Mouse (Mus musculus) heart, embryonic 13.5 days (tissue): ENCODE data around the gene Ccdc169. TPM values are rescaled to one million over a fixed set of nuclear protein-coding genes. Genes with fewer than 3 reads are reported as not detected.
A peak's percentile ranks its signal among the peaks of the same experiment; 100 is the strongest.

ENCODE experiments used
- ATAC-seq: fragments of 200-750 bp; cut with Nextera tagmentation; 2 replicates; pipeline ENCODE4 v1.8.0; 2017; ENCODE audit warnings: moderate TSS enrichment; ENCODE audit not compliant: insufficient number of reproducible peaks, low FRiP score, low TSS enrichment; ENCODE audit errors: extremely low read depth
- H3K27ac ChIP-seq: fragments of 300-500 bp; sonication (generic); replicated peaks from 2 replicates; pipeline ENCODE4 v1.5.1; 2015; ENCODE audit warnings: moderate library complexity, mild to moderate bottlenecking, inconsistent platforms
- H3K27me3 ChIP-seq: fragments of 300-500 bp; sonication (generic); replicated peaks from 2 replicates; pipeline ENCODE4 v1.6.1; 2015; ENCODE audit warnings: mild to moderate bottlenecking, inconsistent platforms
- H3K36me3 ChIP-seq: fragments of 300-500 bp; sonication (generic); 2 replicates; pipeline ENCODE4 v1.6.1; 2015; ENCODE audit warnings: mild to moderate bottlenecking, inconsistent platforms
- H3K4me1 ChIP-seq: fragments of 300-500 bp; sonication (generic); 2 replicates; pipeline ENCODE4 v1.6.1; 2015; ENCODE audit warnings: inconsistent platforms
- H3K4me2 ChIP-seq: fragments of 300-500 bp; sonication (generic); 2 replicates; pipeline ENCODE4 v1.6.1; 2015; ENCODE audit warnings: inconsistent platforms, mild to moderate bottlenecking, moderate library complexity
- H3K4me3 ChIP-seq: fragments of 300-500 bp; sonication (generic); 2 replicates; pipeline ENCODE4 v1.5.1; 2015; ENCODE audit warnings: moderate library complexity, mild to moderate bottlenecking, inconsistent platforms
- H3K9ac ChIP-seq: fragments of 300-500 bp; sonication (generic); 2 replicates; pipeline ENCODE4 v1.6.1; 2015; ENCODE audit warnings: inconsistent platforms, mild to moderate bottlenecking, moderate library complexity
- H3K9me3 ChIP-seq: fragments of 300-500 bp; sonication (generic); 2 replicates; pipeline ENCODE4 v1.6.1; 2016; ENCODE audit warnings: inconsistent platforms
- WGBS: fragments of 180-500 bp; shearing (Covaris S2); methylation state at CpG from one replicate; pipeline ENCODE4 v1.1.7; 2015; ENCODE audit warnings: mixed read lengths; 5-methylcytosine and 5-hydroxymethylcytosine counted together
- polyA plus RNA-seq: library from polyadenylated mRNA; unstranded; fragments of >200 nt; fragmentation: Nextera tagmentation; extraction: Ambion mirVana; gene quantifications from 2 replicates; pipeline ENCODE4 v1.2.1, GENCODE M21; 2015

The Ccdc169 gene
- 0.07 TPM in 1 of 2 replicates, not detected in the other for polyA plus RNA-seq

DNA sequence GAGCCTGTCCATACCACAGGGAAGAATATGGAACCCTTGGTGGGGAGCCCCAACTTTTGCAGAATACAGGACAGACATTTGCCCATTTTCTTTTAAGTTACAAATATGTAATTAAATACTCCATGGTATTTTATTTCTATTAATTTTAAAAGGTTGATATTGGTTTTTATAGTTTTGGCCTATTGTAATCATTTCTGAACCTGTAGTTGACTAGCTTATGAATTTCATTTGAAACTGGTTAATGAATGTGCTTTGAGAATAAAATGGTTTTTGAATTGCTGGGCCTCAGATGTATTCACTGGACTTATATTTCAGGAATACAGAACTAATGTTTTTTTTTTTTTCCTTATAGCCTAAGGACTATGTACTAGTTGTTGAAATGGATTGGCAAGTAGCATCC is at the start of gene Ccdc169:
Gene Ccdc169 (plus strand): TSS at position 301 of the 400 bp plus-strand sequence.
- no peaks in the 10 kb centered on the region for H3K9me3 ChIP-seq
- no peak within 1 kb of the TSS for H3K4me3 ChIP-seq
- no peak within 1 kb of the TSS for H3K4me2 ChIP-seq
- H3K27ac ChIP-seq, result no peak within 1 kb of the TSS
- no peak for ATAC-seq
- H3K27me3 ChIP-seq, result no peaks in the 10 kb centered on the region
- H3K9ac ChIP-seq, result no peak within 1 kb of the TSS
- no peaks in the 10 kb centered on the region for H3K4me1 ChIP-seq
- H3K36me3 ChIP-seq, result peaks cover 76% of the 10 kb centered on the region

DNA sequence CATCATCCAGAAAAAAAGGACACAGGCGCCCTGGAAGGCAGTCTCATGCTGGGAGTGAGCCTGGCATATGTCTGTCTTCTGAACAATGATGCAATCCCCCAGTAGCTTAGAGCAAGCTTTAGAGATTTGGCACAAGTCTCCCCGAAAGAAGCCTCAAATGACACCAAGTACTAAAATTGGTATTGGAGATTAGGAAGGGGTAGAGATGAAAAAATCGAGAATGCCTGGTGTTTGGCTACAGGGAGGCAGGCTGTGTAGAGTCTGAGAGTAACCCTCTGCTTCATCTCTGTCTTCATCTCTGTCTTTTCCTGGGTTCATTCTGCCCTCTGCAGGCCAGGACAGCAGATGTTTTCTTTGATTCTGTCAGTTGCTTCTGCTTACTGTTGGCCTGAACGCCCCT is 49.8 kb upstream of the Ccdc169 start:
- H3K27ac ChIP-seq, result no peak overlapping the region
- WGBS, result 58% methylated on average over 4 of the region's 4 CpGs

GRCm38 (mm10) chr3:55088359-55088758 is 48.8 kb upstream of the Ccdc169 start:
- H3K9me3 ChIP-seq, result no peaks in the 10 kb centered on the region
- H3K27ac ChIP-seq, result no peak overlapping the region
- H3K4me3 ChIP-seq, result no peak overlapping the region
- H3K4me1 ChIP-seq, result peaks cover 10% of the 10 kb centered on the region; the same call in 1 of the 2 replicates
- no peak overlapping the region for H3K9ac ChIP-seq
- no peak overlapping the region for H3K4me2 ChIP-seq
- no peak for ATAC-seq
- H3K36me3 ChIP-seq, result no peaks in the 10 kb centered on the region
- no peaks in the 10 kb centered on the region for H3K27me3 ChIP-seq
- 66% methylated on average over 4 of the region's 4 CpGs for WGBS

More for the DNA sequence above, 49.8 kb upstream of the Ccdc169 start:
- H3K4me1 ChIP-seq, result peaks cover 10% of the 10 kb centered on the region; the same call in 1 of the 2 replicates
- no peaks in the 10 kb centered on the region for H3K27me3 ChIP-seq
- ATAC-seq, result no peak
- H3K9ac ChIP-seq, result no peak overlapping the region
- no peaks in the 10 kb centered on the region for H3K9me3 ChIP-seq
- no peaks in the 10 kb centered on the region for H3K36me3 ChIP-seq
- no peak overlapping the region for H3K4me2 ChIP-seq
- no peak overlapping the region for H3K4me3 ChIP-seq

DNA sequence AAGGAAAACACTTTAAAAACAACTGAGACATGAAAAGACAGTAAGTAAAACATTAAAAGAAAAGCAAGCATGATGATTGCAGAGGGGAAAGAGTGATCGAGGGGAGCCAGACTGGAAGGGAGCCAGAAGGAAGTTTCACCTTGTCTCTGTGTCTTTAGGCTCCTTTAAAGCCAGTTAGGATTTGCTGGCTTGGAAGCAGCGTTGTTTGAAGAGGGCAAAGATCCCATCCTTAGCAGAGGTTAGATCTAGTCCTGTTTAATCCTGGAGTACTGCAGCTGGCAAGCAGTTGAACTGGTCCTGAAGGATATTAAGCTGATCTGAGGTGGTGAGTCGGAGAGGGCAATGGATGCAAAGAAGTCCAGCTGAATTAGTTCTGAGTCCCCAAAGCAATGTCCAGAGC is 48.3 kb upstream of the Ccdc169 start:
- ATAC-seq, result no peak
- Histone ChIP-seq H3K4me3 (no peak overlapping the region), H3K36me3 (no peaks in the 10 kb centered on the region), H3K27me3 (no peaks in the 10 kb centered on the region), H3K4me1 (peaks cover 10% of the 10 kb centered on the region; the same call in 1 of the 2 replicates), H3K27ac (no peak overlapping the region; the same call in 1 of the 2 replicates), H3K4me2 (no peak overlapping the region), H3K9me3 (no peaks in the 10 kb centered on the region), H3K9ac (no peak overlapping the region)
- WGBS, result 69% methylated on average over 3 of the region's 3 CpGs

DNA sequence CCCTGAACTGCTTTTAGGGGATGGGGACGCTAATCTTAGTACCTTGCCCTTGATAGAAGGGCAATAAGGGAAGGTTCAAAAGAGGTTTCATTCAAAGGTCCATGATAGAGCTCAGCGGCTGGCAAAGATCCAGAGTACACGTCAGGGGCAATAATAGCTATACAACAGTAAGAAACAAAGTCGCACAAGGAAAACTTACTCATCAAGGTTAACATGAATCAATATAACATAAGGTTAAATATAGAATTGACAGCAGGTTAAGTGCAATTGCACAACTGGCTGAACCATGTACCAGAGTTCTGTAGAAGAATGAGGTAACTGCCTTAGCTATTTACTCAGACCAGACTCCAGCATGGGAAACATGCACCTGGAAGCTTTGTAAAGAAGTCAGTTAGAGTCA is 47.8 kb upstream of the Ccdc169 start:
- peaks cover 10% of the 10 kb centered on the region; the same call in 1 of the 2 replicates for H3K4me1 ChIP-seq
- 53% methylated on average over 4 of the region's 4 CpGs for WGBS

DNA sequence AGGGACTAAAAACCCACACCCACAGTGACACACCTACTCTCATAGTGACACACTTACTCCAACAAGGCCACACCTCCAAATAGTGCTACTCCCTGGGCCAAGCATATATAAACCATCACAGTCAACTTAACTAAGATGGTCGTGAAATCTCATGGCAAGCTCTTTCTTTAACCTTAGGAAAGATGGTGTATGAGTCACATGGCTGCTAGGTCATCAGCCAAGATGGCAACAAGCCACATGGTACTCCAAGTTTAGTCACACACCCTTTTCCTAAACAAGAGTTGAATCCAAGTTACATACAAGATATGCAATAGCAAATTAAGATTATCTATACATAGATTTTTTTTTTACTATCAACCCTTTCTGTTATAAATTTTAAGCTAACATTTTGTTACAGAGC is 44.0 kb upstream of the Ccdc169 start:
- no peaks in the 10 kb centered on the region for H3K9me3 ChIP-seq
- no peak overlapping the region for H3K4me3 ChIP-seq
- no peaks in the 10 kb centered on the region for H3K27me3 ChIP-seq
- no peak overlapping the region for H3K27ac ChIP-seq
- WGBS, result 40% methylated on average over 1 of the region's 1 CpGs
- H3K36me3 ChIP-seq, result no peaks in the 10 kb centered on the region
- H3K9ac ChIP-seq, result no peak overlapping the region
- no peak overlapping the region for H3K4me2 ChIP-seq
- peaks cover 35% of the 10 kb centered on the region for H3K4me1 ChIP-seq
- no peak for ATAC-seq

More for the DNA sequence above, 47.8 kb upstream of the Ccdc169 start:
- Histone ChIP-seq H3K27me3 (no peaks in the 10 kb centered on the region), H3K4me2 (no peak overlapping the region), H3K4me3 (no peak overlapping the region), H3K27ac (no peak overlapping the region; the same call in 1 of the 2 replicates), H3K9ac (no peak overlapping the region), H3K36me3 (no peaks in the 10 kb centered on the region), H3K9me3 (no peaks in the 10 kb centered on the region)
- no peak for ATAC-seq

- 42% methylated on average over 8 of the region's 8 CpGs for WGBS
- no peak overlapping the region for H3K9ac ChIP-seq
- ATAC-seq, result no peak; the same call in 1 of the 2 replicates
Observed at GRCm38 (mm10) chr3:55095968-55096654, 41.0 kb upstream of the Ccdc169 start.

GRCm38 (mm10) chr3:55096655-55097005 is 40.5 kb upstream of the Ccdc169 start:
- 37% methylated on average over 2 of the region's 2 CpGs for WGBS
- Histone ChIP-seq H3K9me3 (no peaks in the 10 kb centered on the region), H3K4me2 (0 out of 2 replicates have a peak overlapping the region, but pooled peaks have one; percentile 32), H3K4me1 (peaks cover 25% of the 10 kb centered on the region), H3K27ac (peak overlapping the region; percentile 55), H3K27me3 (no peaks in the 10 kb centered on the region), H3K9ac (no peak overlapping the region), H3K36me3 (no peaks in the 10 kb centered on the region), H3K4me3 (no peak overlapping the region)
- ATAC-seq, result no peak

More at GRCm38 (mm10) chr3:55095968-55096654, 41.0 kb upstream of the Ccdc169 start:
- H3K27me3 ChIP-seq, result no peaks in the 10 kb centered on the region
- no peaks in the 10 kb centered on the region for H3K9me3 ChIP-seq
- H3K27ac ChIP-seq, result peak overlapping the region; percentile 55
- peak overlapping the region; percentile 32; the same call in 1 of the 2 replicates for H3K4me2 ChIP-seq
- no peak overlapping the region for H3K4me3 ChIP-seq
- peaks cover 25% of the 10 kb centered on the region for H3K4me1 ChIP-seq
- H3K36me3 ChIP-seq, result no peaks in the 10 kb centered on the region

DNA sequence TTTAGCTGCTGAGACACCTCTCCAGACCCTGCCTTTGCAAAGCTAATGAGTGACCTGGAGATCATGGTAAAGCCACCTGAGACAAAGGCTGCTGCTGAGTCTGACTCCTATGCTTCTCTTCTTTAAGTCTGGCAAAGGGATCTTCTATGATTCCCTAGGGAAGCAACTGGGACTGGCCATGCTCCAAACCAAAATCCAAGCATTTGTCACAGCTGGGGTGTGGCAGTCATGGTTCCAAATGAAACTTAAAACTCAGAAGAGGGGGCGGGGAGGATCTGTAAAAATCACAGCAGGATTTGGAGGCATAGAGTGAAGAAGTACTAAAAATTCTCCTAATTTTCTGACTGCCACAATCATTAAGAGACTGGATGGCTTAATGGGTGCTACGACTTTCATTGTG is 40.0 kb upstream of the Ccdc169 start:
- Histone ChIP-seq H3K27me3 (no peaks in the 10 kb centered on the region), H3K4me3 (no peak overlapping the region), H3K9ac (no peak overlapping the region), H3K27ac (no peak overlapping the region), H3K36me3 (no peaks in the 10 kb centered on the region), H3K9me3 (no peaks in the 10 kb centered on the region), H3K4me1 (peaks cover 25% of the 10 kb centered on the region), H3K4me2 (no peak overlapping the region)
- no peak for ATAC-seq
- 86% methylated on average over 2 of the region's 2 CpGs for WGBS

GRCm38 (mm10) chr3:55098014-55098413 is 39.1 kb upstream of the Ccdc169 start:
- no peak overlapping the region for H3K9ac ChIP-seq
- H3K36me3 ChIP-seq, result no peaks in the 10 kb centered on the region
- H3K4me2 ChIP-seq, result no peak overlapping the region
- WGBS, result 55% methylated on average over 2 of the region's 2 CpGs
- H3K4me1 ChIP-seq, result peaks cover 25% of the 10 kb centered on the region
- H3K27ac ChIP-seq, result no peak overlapping the region
- ATAC-seq, result no peak
- H3K27me3 ChIP-seq, result no peaks in the 10 kb centered on the region
- no peak overlapping the region for H3K4me3 ChIP-seq
- H3K9me3 ChIP-seq, result no peaks in the 10 kb centered on the region

DNA sequence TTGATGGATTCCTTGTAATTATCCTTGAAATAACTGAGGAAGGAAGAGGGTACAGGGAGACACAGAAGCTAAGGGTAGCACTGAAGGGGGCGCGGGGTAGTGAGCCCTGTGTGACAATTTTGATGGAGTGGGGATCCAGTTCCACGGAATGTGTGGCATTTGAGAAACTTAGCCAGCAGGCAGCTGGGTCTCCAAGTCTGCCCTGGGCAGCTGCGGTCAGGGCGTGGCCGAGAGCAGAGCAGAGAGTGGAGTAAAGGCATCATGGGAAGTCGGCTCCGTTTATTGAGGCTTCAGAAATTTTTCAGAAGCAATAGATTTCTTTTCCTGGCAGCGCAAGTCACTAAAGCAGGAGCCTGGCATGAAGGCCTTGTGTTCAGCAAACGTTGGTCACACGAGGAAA is 38.1 kb upstream of the Ccdc169 start:
- 70% methylated on average over 11 of the region's 11 CpGs for whole genome bisulfite sequencing
- Histone ChIP-seq H3K9ac (no peak overlapping the region), H3K4me3 (no peak overlapping the region), H3K4me2 (no peak overlapping the region), H3K4me1 (peaks cover 25% of the 10 kb centered on the region), H3K36me3 (no peaks in the 10 kb centered on the region), H3K27ac (no peak overlapping the region), H3K9me3 (no peaks in the 10 kb centered on the region), H3K27me3 (no peaks in the 10 kb centered on the region)
- no peak for ATAC-seq

GRCm38 (mm10) chr3:55101092-55101491 is 36.0 kb upstream of the Ccdc169 start:
- Histone ChIP-seq H3K9ac (no peak overlapping the region), H3K36me3 (no peaks in the 10 kb centered on the region), H3K4me1 (peaks cover 29% of the 10 kb centered on the region), H3K4me3 (no peak overlapping the region), H3K27ac (no peak overlapping the region), H3K4me2 (no peak overlapping the region), H3K9me3 (no peaks in the 10 kb centered on the region), H3K27me3 (no peaks in the 10 kb centered on the region)
- no peak for ATAC-seq
